Mouse (Mus musculus) monocyte, adult 2 months (primary cell): ENCODE results near the gene Scgb1b11.
"Not testable (repeated sequence)": the region's sequence is repeated elsewhere in the genome, so short reads cannot be mapped to it uniquely, and the experiment has no call there.

Experiments used
- DNase-seq, 2 experiments: peaks; one replicate each; pipeline ENCODE4 v3.0.0; 2022; ENCODE audit warnings: low spot score in 2 of 2, low read depth in 1 of 2

The Scgb1b11 gene

DNA sequence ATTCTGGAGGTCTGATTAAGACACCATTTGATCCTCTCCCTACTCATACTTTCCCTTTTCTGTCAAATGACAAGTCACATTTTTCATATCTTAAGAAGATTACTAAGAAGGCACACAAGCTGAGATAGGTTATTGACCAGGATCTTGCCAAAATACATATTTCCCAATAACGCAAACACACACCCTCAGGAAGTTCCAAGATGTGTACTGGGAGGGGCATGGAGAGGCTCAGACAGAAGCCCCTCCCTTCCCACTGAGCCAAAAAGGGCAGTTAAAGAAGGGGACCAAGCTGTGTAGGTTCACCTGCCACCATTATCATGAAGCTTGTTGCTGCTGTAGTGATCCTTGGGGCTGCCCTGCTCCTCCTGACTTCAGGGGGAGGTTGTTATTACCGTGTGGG lies at the start of gene Scgb1b11:
Scgb1b11 (plus strand) TSS at position 301 of the 400 bp plus-strand sequence.
- not testable (repeated sequence) for DNase-seq

GRCm38 (mm10) chr7:32211045-32211444 lies 11.6 kb upstream of the Scgb1b11 start, which contains the start of gene Scgb2b11:
Gene Scgb2b11, minus strand, starts transcription at chr7:32211145.
- DNase-seq: not testable (repeated sequence)
